Mouse (Mus musculus) kidney, adult 18-20 months (tissue): ENCODE measurements around the gene Slc6a18.

ENCODE experiments used
- DNase-seq: peaks from one replicate; pipeline ENCODE4 v3.0.0; 2021

The Slc6a18 gene

DNA sequence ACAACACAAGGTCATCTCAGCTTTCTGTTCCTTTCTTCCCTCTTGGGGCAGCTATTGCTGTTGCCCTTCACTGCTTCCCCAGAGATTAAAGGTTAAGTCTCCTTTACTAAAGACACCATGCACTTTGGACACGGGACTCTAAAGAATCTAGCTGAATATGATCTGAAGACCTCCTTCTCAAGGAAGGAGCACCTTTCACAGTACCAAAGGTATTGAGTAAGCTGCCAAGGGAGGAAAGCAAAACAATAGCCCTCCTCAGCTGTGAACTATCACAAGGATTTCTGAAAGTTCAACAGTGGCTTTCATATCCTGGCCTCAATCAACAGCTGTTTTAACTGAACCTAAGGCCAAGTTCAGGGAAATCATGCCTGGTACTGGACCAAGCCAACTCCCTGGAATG is 6.6 kb upstream of the Slc6a18 start:
- no peak for DNase-seq

DNA sequence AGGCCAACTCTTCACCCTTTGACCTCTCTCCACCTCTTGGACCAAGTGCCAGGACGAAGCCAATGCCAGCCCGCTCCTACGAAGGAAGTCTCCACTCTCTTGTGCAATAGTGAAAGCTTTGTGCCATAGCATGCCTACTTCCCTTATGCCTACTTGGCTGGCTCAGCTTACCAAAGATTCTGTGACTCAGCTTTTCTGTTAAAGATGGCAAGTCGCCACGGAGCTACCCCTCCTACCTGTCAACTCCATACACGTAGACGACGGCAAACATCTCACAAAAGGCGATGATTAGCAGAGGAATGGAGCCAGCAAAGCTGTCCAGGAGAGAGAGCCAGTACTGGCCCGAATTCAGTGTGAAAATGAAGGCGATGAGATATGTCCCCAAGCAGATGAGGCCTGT is 5.9 kb upstream of the Slc6a18 start:
- DNase-seq: peak; percentile 58

DNA sequence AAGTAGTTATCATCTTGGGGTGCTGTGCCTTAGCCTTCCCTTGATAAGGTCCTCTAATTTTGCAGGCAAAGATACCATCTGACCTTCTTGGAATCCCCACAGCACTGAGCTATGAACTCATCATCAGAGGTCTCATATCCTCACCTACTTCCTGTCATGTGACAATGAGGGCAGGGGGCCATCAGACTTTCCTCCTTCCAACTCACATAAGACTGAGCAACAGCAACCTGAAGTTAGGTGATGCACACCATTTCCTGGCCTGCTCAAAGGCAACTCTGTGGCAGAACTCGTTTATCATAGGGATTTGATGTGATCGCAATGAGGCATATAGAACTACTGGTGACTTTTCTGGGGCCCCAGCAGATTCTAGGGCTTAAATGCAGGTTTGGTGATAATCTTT is 4.4 kb upstream of the Slc6a18 start:
- DNase-seq: no peak

DNA sequence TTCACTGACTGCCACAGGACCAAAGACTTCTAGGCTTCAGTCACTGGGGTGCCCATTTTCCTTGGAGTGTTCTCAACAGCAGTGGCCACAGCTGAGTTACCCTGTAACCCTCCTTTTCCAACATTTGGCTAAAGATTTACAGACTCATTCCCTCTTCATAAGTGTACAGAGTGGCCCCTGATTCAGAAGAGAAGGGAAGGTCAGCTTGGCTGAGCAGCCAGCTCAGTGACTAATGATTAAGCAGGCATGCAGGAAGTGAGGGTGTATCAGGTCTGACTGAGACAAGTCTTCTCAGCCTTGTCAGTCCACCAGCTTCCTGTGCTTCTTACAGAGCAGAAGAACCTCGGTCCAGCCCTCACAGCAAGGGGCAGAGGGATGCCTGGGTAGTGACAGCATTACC is 2.6 kb upstream of the Slc6a18 start:
- DNase-seq: peak; percentile 66

DNA sequence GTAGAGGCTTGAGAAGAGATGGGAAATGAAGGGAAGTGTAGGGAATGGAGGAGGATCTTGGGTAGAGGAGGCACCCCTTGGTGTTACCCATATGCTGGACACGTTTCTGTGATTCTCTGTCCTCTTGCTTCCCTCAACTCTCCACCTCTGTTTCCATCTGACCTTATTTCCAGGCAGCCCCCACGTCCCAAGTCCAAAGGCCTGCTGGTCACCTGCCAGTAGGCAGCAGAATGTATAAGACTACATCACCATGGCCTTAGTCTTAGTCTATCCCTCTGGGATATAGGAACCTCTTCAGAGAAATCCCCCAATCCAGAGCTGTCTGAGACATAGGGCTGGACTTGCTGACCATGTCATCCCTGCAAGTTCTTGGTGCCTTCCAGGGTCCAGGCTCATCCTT is 1.5 kb upstream of the Slc6a18 start:
- DNase-seq: peak; percentile 69

DNA sequence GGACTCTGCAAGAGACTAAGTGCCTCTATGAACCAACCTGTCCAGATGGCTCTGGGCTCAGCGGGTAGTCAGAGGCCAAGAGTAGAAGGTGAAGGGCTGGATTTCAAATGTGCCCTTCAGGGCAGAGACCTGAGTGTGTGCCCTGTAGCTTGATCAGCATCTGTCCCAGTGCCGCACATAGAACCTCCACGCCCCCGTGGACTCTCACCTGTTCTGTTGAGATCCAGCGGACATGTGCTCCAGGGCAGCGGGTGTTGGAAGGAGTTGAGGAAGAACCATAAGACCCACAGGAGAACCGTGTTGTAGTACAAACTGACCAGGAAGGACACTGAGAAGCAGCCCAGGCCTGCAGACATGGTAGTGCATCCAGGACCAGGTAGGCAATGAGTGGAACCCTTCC is 2.7 kb downstream of the Slc6a18 start:
- DNase-seq: peak; percentile 49

DNA sequence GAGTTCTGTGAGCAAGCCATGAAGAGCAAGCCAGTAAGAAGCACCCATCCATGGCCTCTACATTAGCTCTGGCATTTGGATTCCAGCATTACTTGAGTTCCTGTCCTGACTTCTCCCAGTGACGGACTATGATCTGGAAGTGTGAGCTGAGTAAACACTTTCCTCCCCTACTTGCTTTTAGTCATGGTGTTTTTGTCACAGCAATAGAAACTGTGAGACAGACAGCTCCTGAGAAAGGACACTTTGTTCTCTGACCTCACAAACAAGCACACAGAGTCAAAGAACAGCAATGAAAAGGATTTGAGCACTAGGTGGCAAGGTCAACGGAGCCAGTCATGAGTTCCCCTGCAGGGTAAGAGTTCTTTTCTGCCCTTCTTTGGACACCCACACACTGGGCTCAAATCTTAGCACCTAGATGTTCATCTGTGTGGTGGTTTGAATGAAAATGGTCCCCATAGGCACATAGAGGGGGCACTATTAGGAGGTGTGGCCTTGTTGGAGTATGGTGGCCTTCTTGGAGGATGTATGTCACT is 17.6 kb downstream of the Slc6a18 start:
- DNase-seq: no peak

- no peak for DNase-seq
Observed at GRCm38 (mm10) chr13:73658953-73659352, 18.9 kb downstream of the Slc6a18 start.

GRCm38 (mm10) chr13:73654976-73655375 is 22.8 kb downstream of the Slc6a18 start:
- DNase-seq: no peak

GRCm38 (mm10) chr13:73653266-73653665 is 24.6 kb downstream of the Slc6a18 start:
- no peak for DNase-seq

DNA sequence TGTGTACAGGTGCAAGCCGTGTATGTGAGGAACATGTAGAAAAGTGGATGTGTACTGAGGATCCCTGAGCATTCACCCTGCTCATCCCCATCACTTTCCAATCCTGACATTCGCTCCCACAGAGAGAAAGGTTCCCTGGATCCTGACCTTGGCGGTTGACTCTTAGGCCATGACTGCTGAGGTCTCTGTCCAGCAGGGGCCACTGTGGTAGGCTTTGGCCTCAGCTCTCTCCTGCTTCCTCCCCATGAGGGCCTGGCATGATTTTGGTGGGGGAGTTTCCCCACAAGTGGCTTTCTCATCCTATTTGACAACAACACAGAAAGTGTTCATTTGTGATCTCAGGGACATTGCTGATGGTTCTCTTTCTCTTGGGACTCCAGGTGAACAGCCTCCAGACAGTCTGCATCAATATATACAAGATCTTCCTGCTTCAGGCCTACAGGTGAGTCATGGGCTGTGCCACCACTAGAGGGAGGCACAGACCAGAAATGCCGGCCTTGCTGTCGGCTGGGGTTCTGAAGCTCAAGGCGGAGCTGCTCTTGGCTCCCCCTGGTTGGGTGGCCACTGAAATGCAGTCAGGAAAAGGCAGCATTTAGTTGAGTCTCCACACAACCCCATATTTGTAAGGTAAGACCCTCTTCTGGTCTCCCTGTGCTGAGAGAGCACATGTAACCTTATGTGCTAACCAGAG is 31.3 kb downstream of the Slc6a18 start:
- DNase-seq: peak; percentile 73

- no peak for DNase-seq
Observed at GRCm38 (mm10) chr13:73641296-73641695, 36.5 kb downstream of the Slc6a18 start.

GRCm38 (mm10) chr13:73637826-73638225 is 40.0 kb downstream of the Slc6a18 start:
- no peak for DNase-seq

DNA sequence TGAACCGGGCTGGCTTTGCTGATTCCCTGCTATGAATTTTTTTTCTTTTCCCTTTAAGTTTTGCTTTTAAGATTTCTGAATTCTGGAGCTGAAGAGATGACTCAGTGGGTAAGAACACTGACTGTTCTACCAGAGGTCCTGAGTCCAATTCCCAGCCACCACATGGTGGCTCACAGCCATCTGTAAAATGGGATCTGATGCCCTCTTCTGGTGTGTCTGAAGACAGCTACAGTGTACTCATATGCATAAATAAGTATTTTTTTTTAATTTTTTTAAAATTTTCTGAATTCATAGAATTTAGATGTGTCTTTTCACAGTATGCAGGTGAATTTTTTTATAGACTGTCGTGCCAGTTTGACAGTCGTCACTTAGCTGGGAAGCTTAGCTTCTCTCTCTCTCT is 46.0 kb downstream of the Slc6a18 start:
- DNase-seq: no peak

DNA sequence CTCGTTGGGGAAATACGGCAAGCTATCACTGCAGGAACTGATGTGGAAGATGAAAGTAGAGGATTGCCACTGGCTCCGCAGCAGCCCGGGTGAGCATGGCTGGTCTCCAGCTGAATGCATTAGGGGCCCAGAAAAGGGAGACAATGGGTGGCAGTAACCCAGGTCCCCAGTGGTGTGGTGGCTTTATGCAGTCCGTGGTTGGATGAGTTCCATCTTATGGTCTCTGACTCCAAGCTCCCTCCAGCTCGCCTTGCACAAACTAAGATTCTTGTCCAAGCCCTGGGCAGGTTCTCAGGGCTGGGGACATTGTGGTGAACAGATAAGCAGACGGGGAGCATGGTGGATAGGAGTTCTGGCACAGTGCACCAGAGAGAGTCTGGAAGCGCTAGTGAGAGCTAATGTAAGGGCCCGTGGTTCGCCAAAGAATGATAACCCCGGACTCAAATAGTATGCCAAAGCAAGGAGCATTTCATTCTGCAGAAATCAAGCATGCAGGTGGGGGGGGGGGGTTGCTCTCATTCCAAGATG is 49.2 kb downstream of the Slc6a18 start:
- no peak for DNase-seq

DNA sequence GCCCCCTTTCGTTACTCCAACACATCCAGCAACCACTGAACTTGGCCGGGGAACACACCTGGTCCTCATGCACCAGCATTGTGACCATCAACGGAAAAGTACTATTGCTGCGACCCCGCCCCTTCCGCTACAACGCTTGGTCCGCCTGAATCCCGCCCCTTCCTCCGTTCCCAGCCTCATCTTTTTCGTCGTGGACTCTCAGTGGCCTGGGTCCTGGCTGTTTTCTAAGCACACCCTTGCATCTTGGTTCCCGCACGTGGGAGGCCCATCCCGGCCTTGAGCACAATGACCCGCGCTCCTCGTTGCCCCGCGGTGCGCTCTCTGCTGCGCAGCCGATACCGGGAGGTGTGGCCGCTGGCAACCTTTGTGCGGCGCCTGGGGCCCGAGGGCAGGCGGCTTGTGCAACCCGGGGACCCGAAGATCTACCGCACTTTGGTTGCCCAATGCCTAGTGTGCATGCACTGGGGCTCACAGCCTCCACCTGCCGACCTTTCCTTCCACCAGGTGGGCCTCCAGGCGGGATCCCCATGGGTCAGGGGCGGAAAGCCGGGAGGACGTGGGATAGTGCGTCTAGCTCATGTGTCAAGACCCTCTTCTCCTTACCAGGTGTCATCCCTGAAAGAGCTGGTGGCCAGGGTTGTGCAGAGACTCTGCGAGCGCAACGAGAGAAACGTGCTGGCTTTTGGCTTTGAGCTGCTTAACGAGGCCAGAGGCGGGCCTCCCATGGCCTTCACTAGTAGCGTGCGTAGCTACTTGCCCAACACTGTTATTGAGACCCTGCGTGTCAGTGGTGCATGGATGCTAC is 50.9 kb downstream of the Slc6a18 start, which contains the start of gene Tert:
Gene Tert (plus strand): TSS at position 167 of the 805 bp plus-strand sequence.
- DNase-seq: peak; percentile 49

- no peak for DNase-seq
Observed at GRCm38 (mm10) chr13:73626410-73626744, 51.4 kb downstream of the Slc6a18 start.

DNA sequence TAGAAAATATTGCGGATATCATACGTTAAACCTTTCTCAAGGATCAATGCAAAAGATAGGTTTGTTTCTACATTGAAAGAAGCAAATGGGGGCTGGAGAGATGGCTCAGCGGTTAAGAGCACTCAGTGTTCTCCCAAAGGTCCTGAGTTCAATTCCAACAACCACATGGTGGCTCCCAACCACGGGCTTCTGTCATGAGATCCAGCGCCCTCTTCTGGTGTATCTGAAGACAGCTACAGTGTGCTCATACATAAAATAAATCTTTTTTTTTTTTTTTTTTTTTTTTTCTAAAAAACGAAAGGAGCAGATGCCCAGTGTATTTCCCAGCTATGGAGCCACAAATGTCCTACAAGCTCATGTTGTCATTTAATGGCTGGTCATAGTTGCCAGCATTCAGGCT is 57.2 kb downstream of the Slc6a18 start:
- DNase-seq: no peak

- no peak for DNase-seq
Observed at GRCm38 (mm10) chr13:73618406-73618805, 59.4 kb downstream of the Slc6a18 start.
